9 mouse cellular contexts compared by ENCODE assay signal in the genomic region with DNA sequence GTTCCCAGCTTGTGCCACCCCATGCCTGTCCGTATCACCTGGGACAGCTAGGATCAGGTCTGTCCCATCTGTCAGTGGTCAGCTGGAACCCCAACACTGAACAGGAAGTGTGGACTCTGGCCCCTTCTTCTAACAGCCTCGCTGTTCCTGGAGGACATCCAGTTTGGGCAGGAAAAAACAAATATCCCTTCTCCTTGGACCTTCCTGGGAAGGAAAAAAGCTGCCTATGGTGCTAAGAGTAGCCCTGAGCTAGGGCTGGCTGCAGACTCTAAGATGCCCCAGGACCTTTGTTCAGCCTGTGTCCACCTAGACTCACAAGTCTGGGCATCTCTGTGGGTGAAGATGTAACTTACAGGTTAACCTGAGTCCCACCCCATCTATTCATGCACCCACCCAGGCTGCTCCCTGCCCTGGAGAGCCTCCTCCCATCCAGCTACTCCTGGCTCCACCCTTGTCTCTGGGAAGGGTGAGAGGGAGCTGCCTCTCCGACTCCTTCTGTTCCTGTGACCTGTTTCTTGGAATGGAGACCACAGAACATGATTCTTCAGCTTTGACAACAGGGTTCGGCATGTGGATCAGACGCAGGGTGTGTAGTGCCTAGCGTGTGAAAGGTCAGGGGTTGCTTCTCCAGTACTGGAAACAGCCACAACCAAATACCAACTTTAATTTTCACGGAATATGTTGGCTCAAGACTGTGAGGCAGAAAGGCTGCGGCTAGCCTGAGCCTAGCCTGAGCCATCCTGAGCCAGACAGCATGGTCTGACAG. TPM values are rescaled to one million over a fixed set of nuclear protein-coding genes. Genes with fewer than 3 reads are reported as not detected.
A peak's percentile ranks its signal among the peaks of the same experiment; 100 is the strongest.
DNase-seq lines count a peak whose midpoint lies in the region; ATAC-seq lines count a peak whose summit lies in the region.
"Had no signal": no experiment of that assay in that cellular context is flagged by ENCODE, and none has a peak within 500 bp of the region (broad histone marks: within the 10 kb centered on the region; RNA-seq: fewer than 3 reads in every experiment).

No protein-coding gene starts in this region.

- peak overlapping the region; percentile 35; the same call in 1 of the 2 replicates for H3K9ac ChIP-seq in hindbrain, embryonic 12.5 days
- no peak overlapping the region for H3K9ac ChIP-seq in liver, embryonic 16.5 days (ENCODE audit: low read depth, low read length)

- no peak for ATAC-seq in hindbrain, embryonic 12.5 days (ENCODE audit: low FRiP score)
- ATAC-seq in liver, embryonic 16.5 days (ENCODE audit: low read depth) = no peak

- H3K4me1 ChIP-seq in embryonic facial prominence, embryonic 10.5 days = peaks cover 82% of the 10 kb centered on the region
- peaks cover 37% of the 10 kb centered on the region for H3K4me1 ChIP-seq in hindbrain, embryonic 12.5 days
- no peaks in the 10 kb centered on the region for H3K4me1 ChIP-seq in liver, embryonic 16.5 days (ENCODE audit: control insufficient read depth, low read depth, low read length)

- peak overlapping the region; percentile 49 for H3K4me3 ChIP-seq in embryonic facial prominence, embryonic 10.5 days
- no peak overlapping the region for H3K4me3 ChIP-seq in hindbrain, embryonic 12.5 days
- peak overlapping the region; percentile 20; the same call in 1 of the 2 replicates for H3K4me3 ChIP-seq in liver, embryonic 16.5 days (ENCODE audit: low read depth, low read length)

- H3K36me3 ChIP-seq in embryonic facial prominence, embryonic 10.5 days (replicated peaks) = no peaks in the 10 kb centered on the region
- no peaks in the 10 kb centered on the region for H3K36me3 ChIP-seq in hindbrain, embryonic 12.5 days
- no peaks in the 10 kb centered on the region for H3K36me3 ChIP-seq in liver, embryonic 16.5 days (ENCODE audit: control insufficient read depth, insufficient read depth)

- no peaks in the 10 kb centered on the region for H3K9me3 ChIP-seq in embryonic facial prominence, embryonic 10.5 days
- no peaks in the 10 kb centered on the region for H3K9me3 ChIP-seq in hindbrain, embryonic 12.5 days (replicated peaks)
- H3K9me3 ChIP-seq in liver, embryonic 16.5 days (replicated peaks; ENCODE audit: control insufficient read depth, low read length) = no peaks in the 10 kb centered on the region

- H3K27ac ChIP-seq in embryonic facial prominence, embryonic 10.5 days (replicated peaks) = peak overlapping the region; percentile 79; the same call in 1 of the 2 replicates
- H3K27ac ChIP-seq in hindbrain, embryonic 12.5 days = no peak overlapping the region
- H3K27ac ChIP-seq in liver, embryonic 16.5 days (ENCODE audit: low read length) = 0 out of 2 replicates have a peak overlapping the region, but pooled peaks have one; percentile 17

- H3K4me2 ChIP-seq in hindbrain, embryonic 12.5 days (replicated peaks) = peak overlapping the region; percentile 41
- H3K4me2 ChIP-seq in liver, embryonic 16.5 days (ENCODE audit: low read depth, low read length) = no peak overlapping the region

- peaks cover 41% of the 10 kb centered on the region for H3K27me3 ChIP-seq in embryonic facial prominence, embryonic 10.5 days (replicated peaks; ENCODE audit: low read depth, poor library complexity, severe bottlenecking)
- peaks cover 3% of the 10 kb centered on the region; the same call in 1 of the 2 replicates for H3K27me3 ChIP-seq in hindbrain, embryonic 12.5 days
- H3K27me3 ChIP-seq in liver, embryonic 16.5 days (ENCODE audit: control insufficient read depth, insufficient read depth, low read depth, low read length) = peaks cover 8% of the 10 kb centered on the region

- 57% methylated on average over 8 of the region's 8 CpGs for WGBS in embryonic facial prominence, embryonic 10.5 days
- 60% methylated on average over 8 of the region's 8 CpGs for WGBS in hindbrain, embryonic 12.5 days
- 49% methylated on average over 8 of the region's 8 CpGs for WGBS in liver, embryonic 16.5 days (ENCODE audit: insufficient replicate concordance)

- DNase-seq in NIH3T3 (ENCODE audit: low read depth) = peak; percentile 38
- DNase-seq in embryonic facial prominence, embryonic 10.5 days (ENCODE audit: low spot score) = no peak
- DNase-seq in layer of hippocampus, adult 18-20 months (ENCODE audit: low spot score in 2 of 2) = no peak
- no peak for DNase-seq in spleen, adult 18-20 months
- no peak for DNase-seq in urinary bladder, postnatal 36 days (ENCODE audit: low spot score in 2 of 2)
- DNase-seq: adrenal gland, postnatal 25 days; layer of hippocampus, adult 9-11 months had no signal

RNA-seq across cellular contexts. Expression of gene C1qtnf1, which starts 1.1 kb away (rescaled TPM):
- polyA plus RNA-seq in embryonic facial prominence, embryonic 10.5 days (2016; fragmentation: Nextera tagmentation; extraction: Ambion mirVana) = 2.6 and 3.4 TPM in 2 replicates
- 3.0 and 4.4 TPM in 2 replicates for polyA plus RNA-seq in hindbrain, embryonic 12.5 days (2016; fragmentation: Nextera tagmentation; extraction: Ambion mirVana)
- 2.0 and 2.5 TPM in 2 replicates for polyA plus RNA-seq in liver, embryonic 16.5 days (2015; fragmentation: Nextera tagmentation; extraction: Ambion mirVana)
- 1 to 10 TPM; 2.0 to 2.9 TPM for total RNA-seq in layer of hippocampus, adult 18-20 months (2021)

RNA-seq across cellular contexts. Expression of gene Cant1, which starts 10.2 kb away (rescaled TPM):
- polyA plus RNA-seq in embryonic facial prominence, embryonic 10.5 days (2016; fragmentation: Nextera tagmentation; extraction: Ambion mirVana) = 20.2 and 20.8 TPM in 2 replicates
- polyA plus RNA-seq in hindbrain, embryonic 12.5 days (2016; fragmentation: Nextera tagmentation; extraction: Ambion mirVana) = 28.4 and 31.3 TPM in 2 replicates
- 6.8 and 8.2 TPM in 2 replicates for polyA plus RNA-seq in liver, embryonic 16.5 days (2015; fragmentation: Nextera tagmentation; extraction: Ambion mirVana)
- total RNA-seq in layer of hippocampus, adult 18-20 months (2021) = 10 to 100 TPM; 41.4 to 44.8 TPM

RNA-seq across cellular contexts. Expression of gene Lgals3bp, which starts 27.2 kb away (rescaled TPM):
- 0.86 and 0.88 TPM in 2 replicates for polyA plus RNA-seq in embryonic facial prominence, embryonic 10.5 days (2016; fragmentation: Nextera tagmentation; extraction: Ambion mirVana)
- 2.3 and 3.3 TPM in 2 replicates for polyA plus RNA-seq in hindbrain, embryonic 12.5 days (2016; fragmentation: Nextera tagmentation; extraction: Ambion mirVana)
- polyA plus RNA-seq in liver, embryonic 16.5 days (2015; fragmentation: Nextera tagmentation; extraction: Ambion mirVana) = 33.9 and 43.7 TPM in 2 replicates
- total RNA-seq in layer of hippocampus, adult 18-20 months (2021) = 10 to 100 TPM; 18.3 to 18.8 TPM

RNA-seq across cellular contexts. Expression of gene Engase, which starts 47.5 kb away (rescaled TPM):
- polyA plus RNA-seq in embryonic facial prominence, embryonic 10.5 days (2016; fragmentation: Nextera tagmentation; extraction: Ambion mirVana) = 7.9 and 8.5 TPM in 2 replicates
- 7.1 and 7.2 TPM in 2 replicates for polyA plus RNA-seq in hindbrain, embryonic 12.5 days (2016; fragmentation: Nextera tagmentation; extraction: Ambion mirVana)
- polyA plus RNA-seq in liver, embryonic 16.5 days (2015; fragmentation: Nextera tagmentation; extraction: Ambion mirVana) = 5.7 and 7.6 TPM in 2 replicates
- 10 to 100 TPM; 11.8 to 16.2 TPM for total RNA-seq in layer of hippocampus, adult 18-20 months (2021)
